Mouse (Mus musculus): ENCODE results near the gene Col24a1.
A peak's percentile ranks its signal among the peaks of the same experiment; 100 is the strongest.

The Col24a1 gene

DNA sequence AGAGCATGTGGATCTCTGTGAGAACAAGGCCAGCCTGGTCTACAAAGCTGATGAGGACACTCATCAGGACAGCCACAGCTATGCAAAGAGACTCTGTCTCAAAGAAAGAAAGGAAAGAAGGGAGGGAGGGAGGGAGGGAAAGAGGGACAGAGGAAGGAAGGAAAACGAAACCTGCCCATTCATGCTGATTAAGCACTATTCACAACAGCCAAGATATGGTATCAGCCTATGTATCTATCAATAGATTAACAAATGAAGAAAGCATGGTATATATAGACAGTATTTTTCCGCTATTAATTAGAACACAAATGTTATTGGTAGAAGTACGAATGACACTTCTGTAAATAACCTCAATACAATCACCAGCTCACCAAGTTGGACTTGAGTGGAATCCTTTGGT lies 282.2 kb downstream of the Col24a1 start:
- DNase-seq (ENCODE audit: low spot score): no peak

DNA sequence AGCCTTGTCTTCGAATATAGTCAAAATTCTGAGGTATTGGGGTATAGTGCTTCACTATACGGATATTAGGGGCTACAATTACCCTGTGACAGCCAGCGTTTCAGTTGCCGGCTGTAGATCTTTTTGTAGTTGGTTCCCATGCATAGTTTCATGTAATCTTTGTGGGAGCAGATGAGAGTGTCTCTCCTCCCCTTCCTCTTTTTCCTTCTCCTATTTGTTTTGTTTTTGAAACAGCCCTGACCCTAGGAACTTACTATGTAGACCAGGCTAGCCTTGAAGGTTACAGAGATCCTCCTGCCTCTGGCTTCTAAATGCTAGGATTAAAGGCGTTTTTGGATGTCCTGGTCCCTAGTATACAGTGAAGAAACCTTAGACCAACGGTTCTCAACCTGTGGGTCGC lies 283.1 kb downstream of the Col24a1 start:
- DNase-seq (ENCODE audit: low spot score): no peak

- peak; percentile 76 for DNase-seq (ENCODE audit: low spot score)
These were observed 283.6 kb downstream of the Col24a1 start, which contains the start of gene Znhit6 for GRCm38 (mm10) chr3:145575743-145576481. Gene Znhit6, plus strand, starts transcription at chr3:145576205.

GRCm38 (mm10) chr3:145576482-145576822 lies 284.2 kb downstream of the Col24a1 start:
- no peak for DNase-seq (ENCODE audit: low spot score)

DNA sequence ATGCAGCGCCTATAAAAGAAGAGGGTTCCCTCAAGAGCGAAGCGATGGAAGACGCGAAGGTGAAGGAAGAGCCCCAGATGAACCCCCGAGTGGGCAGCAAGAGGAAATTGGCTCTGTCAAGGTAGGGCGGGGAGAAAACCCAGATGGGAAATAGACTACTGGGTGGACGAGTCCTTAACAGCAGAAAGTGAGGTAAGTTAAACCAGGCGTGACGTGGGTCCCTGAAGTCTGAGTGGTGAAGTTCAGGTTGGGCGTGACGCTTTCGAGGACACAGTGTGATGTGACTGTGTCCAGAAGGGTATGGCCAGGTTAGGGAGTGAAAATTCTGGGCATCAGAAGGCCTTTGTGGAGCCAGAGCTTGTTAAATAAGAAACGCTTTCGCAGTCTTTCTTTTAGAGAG lies 284.6 kb downstream of the Col24a1 start:
- no peak for DNase-seq (ENCODE audit: low spot score)

GRCm38 (mm10) chr3:145583043-145583442 lies 290.8 kb downstream of the Col24a1 start:
- DNase-seq (ENCODE audit: low spot score): no peak

- DNase-seq (ENCODE audit: low spot score): no peak
These were observed 291.4 kb downstream of the Col24a1 start for GRCm38 (mm10) chr3:145583522-145584200.

GRCm38 (mm10) chr3:145590562-145590961 lies 298.3 kb downstream of the Col24a1 start:
- no peak for DNase-seq (ENCODE audit: low spot score)

DNA sequence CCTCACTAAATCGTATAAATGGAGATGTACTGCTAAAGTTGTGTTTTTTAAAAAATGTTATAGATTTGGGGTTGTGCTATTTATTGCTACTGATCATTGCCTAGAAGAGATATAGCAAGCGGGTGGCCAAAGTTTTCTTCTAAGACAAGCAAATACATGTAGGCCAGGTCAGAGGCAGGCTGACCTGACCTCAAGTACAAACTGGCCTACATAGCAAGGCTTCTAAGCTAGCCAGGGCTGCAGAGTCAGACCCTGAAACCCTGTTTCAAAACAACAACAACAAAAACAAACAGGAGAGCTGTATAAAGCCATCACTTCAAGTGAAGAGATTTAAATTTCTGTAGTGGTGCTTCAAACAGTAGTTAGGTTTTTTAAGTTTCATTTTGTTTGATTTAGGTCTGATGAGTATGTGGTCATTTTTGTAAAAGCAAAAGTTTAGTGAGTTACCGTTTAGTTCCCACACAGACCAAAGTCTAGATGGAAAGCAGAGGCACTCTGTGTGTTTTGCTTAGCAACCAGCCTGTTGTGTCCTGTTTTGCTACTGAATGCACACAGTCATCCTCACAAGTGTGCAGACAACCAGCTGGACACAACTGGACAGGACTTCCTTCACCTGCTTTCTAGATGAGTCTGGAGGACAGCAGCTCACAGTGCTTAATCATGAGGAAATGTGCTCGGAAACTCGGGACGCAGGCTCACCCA lies 299.7 kb downstream of the Col24a1 start:
- no peak for DNase-seq (ENCODE audit: low spot score)

- no peak for DNase-seq (ENCODE audit: low spot score)
These were observed 303.1 kb downstream of the Col24a1 start for GRCm38 (mm10) chr3:145595354-145595753.

DNA sequence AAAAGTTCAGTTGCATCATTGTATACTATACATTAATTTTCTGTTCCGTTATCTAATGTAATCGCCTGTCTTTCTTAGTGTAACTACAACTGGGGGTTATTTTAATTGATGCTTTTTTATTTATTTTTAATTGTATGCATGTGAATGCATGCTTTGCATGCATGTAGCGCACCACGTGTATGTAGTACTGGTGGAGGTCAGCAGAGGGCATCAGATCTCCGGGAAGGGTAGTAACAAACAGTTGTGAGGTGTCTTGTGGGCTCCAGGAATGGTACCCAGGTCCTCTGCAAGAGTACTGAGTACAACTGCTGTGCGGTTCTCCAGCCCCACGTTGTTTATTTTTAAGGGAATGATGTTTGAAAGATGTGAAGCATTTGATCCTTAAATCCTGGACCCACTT lies 306.8 kb downstream of the Col24a1 start:
- no peak for DNase-seq (ENCODE audit: low spot score)

GRCm38 (mm10) chr3:145600801-145601200 lies 308.5 kb downstream of the Col24a1 start:
- no peak for DNase-seq (ENCODE audit: low spot score)

- DNase-seq (ENCODE audit: low spot score): no peak
These were observed 309.1 kb downstream of the Col24a1 start for GRCm38 (mm10) chr3:145601345-145601744.
